Mouse (Mus musculus): ENCODE measurements around the gene Mrpl49. TPM values are rescaled to one million over a fixed set of nuclear protein-coding genes. Genes with fewer than 3 reads are reported as not detected.

The Mrpl49 gene
- total RNA-seq, 4 experiments from 2014 or later: 43.5 to 51.3 (median 46.1) TPM

DNA sequence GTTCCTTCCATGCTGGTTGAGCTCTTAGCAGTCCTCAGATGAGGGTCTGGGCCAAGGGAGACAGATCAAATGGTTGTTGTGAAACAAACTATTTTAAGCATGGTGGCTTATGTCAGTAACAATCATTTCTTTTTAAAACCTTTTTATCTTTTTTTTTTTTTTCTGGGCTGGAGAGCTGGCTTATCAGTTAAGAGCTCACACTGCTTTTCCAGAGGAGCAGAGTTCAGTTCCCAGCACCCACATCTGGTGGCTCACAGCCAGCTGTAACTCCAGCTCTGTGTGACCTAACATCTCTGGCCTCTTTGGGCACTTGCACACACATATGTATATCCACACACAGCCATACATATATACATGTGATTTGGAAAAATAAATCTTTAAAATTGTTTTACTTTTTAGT, 19.9 kb downstream of the Mrpl49 start:
- no peak for DNase-seq (ENCODE audit: low spot score in 2 of 2)

DNA sequence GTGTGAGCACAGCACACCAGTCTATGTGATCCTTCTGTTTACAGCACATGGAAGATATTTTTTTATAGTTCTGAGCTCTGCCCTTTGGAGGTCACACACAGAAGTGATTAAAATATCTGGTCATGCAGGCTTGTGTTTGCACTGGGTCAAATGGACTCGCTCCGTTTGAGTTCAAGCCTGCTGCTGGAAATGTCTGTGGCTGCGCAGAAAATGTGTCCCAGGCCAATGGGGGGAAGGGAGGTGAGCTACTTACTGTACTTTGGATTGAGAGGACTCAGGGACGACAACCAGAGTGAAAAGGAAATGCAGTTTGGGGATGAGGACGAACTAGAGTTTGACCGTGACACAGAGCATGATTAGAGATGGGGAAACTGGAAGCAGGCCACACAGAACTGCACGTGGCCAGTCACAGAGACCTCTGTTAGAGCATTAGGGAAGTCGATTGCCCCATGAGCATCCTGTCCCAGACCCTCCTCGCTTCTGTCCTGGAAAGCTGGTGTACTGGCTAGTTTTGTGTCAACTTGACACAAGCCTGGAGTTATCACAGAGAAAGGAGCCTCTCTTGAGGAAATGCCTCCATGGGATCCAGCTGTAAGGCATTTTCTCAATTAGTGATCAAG, 21.5 kb downstream of the Mrpl49 start:
- no peak for DNase-seq (ENCODE audit: low spot score in 2 of 2)

- DNase-seq (ENCODE audit: low spot score in 2 of 2): no peak
Measured at GRCm38 (mm10) chr19:6030520-6031280, 26.9 kb downstream of the Mrpl49 start.

- no peak for DNase-seq (ENCODE audit: low spot score in 2 of 2)
Measured at GRCm38 (mm10) chr19:6029426-6029825, 28.2 kb downstream of the Mrpl49 start.

- no peak for DNase-seq (ENCODE audit: low spot score in 2 of 2)
Measured at GRCm38 (mm10) chr19:6028991-6029390, 28.6 kb downstream of the Mrpl49 start.

- no peak for DNase-seq (ENCODE audit: low spot score in 2 of 2)
Measured at GRCm38 (mm10) chr19:6023930-6024329, 33.7 kb downstream of the Mrpl49 start.

DNA sequence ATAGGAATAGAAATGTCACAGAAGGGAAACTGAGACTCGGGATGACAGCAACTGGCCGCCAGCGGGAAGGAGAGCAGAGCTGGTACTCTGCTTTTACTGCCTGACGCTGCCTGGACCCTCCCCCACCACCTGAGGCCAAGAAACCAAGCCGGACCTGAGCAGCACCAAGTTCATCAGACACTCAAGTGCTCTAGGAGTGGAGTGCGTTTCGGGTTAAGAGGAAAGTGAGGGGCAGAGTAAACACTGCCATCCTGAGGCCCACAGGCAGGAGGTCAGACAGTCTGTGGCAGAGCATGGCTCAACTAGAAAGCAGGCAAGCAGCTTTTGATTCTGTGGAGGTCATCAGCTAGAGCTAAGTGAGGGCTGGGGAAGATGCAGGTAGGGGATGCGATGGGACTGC, 34.5 kb downstream of the Mrpl49 start:
- no peak for DNase-seq (ENCODE audit: low spot score in 2 of 2)

- DNase-seq (ENCODE audit: low spot score in 2 of 2): no peak
Measured at GRCm38 (mm10) chr19:6020276-6020675, 37.3 kb downstream of the Mrpl49 start.

- DNase-seq (ENCODE audit: low spot score in 2 of 2): peak; percentile 72 to 88
Measured at GRCm38 (mm10) chr19:6018142-6019089, 39.2 kb downstream of the Mrpl49 start.

- no peak for DNase-seq (ENCODE audit: low spot score in 2 of 2)
Measured at GRCm38 (mm10) chr19:6016532-6016931, 41.1 kb downstream of the Mrpl49 start.

DNA sequence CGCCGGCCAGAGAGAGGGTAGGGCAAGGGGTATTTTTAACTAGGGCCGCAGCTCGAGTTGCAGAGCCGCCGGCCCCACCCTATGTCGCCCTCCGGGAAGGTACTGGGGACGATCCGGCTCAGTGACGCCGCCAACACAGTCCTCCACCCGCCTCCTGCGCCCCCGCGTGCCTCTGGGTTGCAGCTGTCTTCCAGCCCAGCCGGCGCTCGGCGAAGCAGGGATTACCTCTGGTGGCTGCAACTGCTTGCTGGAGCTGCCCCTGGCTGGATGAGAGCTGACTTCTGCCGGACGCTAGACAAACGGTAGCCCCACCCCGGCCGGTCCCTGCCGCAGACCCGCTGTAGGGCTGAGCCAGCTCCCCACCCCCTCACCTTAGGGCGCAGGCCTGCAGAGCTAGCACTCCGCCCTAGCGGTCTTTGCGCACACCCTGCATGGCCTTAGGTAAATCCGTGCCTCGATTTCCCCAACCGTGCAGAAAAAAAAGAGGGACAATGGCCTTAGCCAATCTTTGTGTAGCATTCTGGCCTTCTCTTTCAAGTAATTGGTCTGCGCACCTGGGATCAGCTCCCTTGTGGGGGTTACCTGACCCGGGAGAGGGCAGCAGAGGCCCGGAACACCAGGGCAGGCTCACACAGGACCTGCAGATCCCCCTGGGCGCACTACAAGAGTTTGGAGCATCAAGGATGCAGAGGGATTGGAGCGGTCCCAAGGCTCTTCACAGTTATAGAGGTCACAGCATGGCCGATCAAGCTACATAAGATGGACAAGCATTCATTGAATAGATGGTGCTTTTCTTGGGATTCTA, 41.9 kb downstream of the Mrpl49 start, which contains the start of gene Capn1:
Gene Capn1, minus strand, starts transcription at position 387 of the 805 bp plus-strand sequence.
- DNase-seq (ENCODE audit: low spot score in 2 of 2): peak; percentile 27 to 57

DNA sequence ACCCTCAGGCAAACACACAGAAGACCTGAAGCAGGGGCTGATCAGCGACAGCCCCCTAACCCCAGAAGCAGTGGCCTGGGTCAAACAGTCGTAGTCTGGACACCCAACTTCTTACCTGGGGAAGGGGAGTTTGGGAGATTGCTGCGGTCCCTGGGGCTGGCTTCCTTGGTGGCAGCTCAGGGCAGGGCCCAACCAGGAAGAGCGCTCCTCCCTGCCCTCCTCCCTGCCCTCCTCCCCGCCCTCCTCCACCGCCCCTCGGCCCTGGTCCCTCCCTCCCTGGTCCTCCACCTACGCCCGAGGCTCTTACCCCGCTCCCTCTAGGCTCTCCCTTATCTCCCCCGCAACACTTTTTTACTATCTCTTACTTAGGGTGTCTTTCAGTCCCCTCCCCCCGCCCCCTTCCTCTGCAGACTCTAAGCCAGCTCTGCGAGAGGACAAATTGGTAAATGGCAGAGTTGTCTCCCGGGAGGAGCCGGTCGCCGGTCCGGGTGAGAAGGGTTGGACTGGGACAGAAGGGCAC, 42.5 kb downstream of the Mrpl49 start:
- DNase-seq (ENCODE audit: low spot score in 2 of 2): no peak

DNA sequence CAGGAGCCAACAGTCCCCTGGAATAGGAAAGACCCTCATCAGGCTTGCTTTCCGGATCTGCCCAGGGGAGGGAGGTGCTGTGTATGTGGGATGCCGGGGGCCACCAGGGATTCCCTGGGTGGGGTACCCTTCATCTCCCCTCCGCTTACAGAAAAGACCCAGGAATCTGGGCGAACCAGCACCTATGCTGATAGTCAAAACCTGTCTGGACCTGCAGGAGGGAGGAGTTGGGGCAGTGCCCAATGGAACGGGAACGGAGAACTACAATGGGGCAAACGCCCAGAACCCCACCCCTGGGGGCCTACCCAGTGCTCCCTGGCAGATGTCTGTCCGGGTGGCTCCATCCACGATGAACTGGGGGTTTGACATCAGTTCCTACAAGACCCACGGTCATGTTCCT, 43.9 kb downstream of the Mrpl49 start:
- DNase-seq (ENCODE audit: low spot score in 2 of 2): no peak

- DNase-seq (ENCODE audit: low spot score in 2 of 2): no peak
Measured at GRCm38 (mm10) chr19:6009137-6009536, 48.4 kb downstream of the Mrpl49 start.

DNA sequence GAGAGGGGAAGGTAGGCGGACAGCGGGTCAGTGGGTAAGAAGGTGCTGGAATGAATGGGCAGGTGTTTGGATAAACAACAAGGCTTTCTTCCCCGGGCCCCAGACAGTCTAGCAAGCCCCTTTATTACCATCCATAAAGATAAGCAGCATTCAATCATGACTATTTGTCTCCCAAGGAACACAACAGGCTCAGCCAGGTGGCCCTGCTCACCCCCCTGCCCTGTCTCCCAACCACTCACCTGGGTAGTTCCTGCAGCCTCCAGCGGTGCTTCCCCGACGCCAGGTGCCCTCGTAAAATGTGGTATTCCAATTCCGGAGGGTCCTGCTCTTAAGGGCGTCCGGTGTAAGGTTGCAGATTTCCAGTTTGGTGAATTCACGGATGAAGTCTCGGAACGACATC, 50.6 kb downstream of the Mrpl49 start:
- DNase-seq (ENCODE audit: low spot score in 2 of 2): no peak

DNA sequence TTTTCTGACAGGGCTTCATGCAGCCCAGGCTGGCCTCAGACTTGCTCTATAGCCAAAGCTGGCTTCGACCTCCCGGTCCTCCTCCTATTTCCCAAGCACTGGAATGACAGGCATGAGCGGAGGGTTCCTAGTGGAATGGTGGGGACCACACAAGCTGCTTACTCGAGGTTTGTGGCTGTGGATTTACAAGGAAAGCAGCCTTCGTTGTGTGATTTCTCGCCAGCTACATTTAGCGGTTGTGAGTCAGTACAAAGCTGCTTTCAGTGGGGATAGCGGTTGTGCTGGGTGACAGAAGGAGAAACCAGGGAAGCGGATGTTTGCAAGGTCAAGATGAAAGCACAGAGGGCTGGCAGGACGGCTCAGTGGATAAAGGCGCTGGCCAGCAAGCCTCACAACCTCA, 52.0 kb downstream of the Mrpl49 start:
- no peak for DNase-seq (ENCODE audit: low spot score in 2 of 2)

Small RNA genes within 50 kb of the gene (microRNA-seq; reads per million reads assigned to microRNA genes)
- 1.6 to 5.8 reads per million in 2 experiments for gene Mir6988

Other genes with a start within 250 kb of the Mrpl49 start
- gene Frmd8, start 182.5 kb downstream of the Mrpl49 start, total RNA-seq (2022): 10 to 100 TPM; 10.4 to 20.8 (median 16.3) TPM
- 1 to 10 TPM; 3.1 to 7.1 (median 4.5) TPM for gene Slc25a45, start 180.0 kb downstream of the Mrpl49 start, total RNA-seq (2022)
- gene Tigd3, start 163.6 kb downstream of the Mrpl49 start, total RNA-seq (2022): 1 to 10 TPM; 2.2 to 3.5 (median 2.9) TPM
- gene Dpf2, start 144.8 kb downstream of the Mrpl49 start, total RNA-seq (2022): 100 to 1,000 TPM in 1 of 4 experiments, 10 to 100 TPM in 3; 89.6 to 135 (median 97.5) TPM
- 1 to 10 TPM; 4.4 to 6.0 (median 5.4) TPM for gene Cdc42ep2, start 133.0 kb downstream of the Mrpl49 start, total RNA-seq (2022)
- gene Pola2, start 93.6 kb downstream of the Mrpl49 start, total RNA-seq (2022): 1 to 10 TPM; 4.4 to 8.2 (median 7.1) TPM
- gene Slc22a20, start 71.6 kb downstream of the Mrpl49 start, total RNA-seq (2022): not detected
- gene Capn1, start 41.9 kb downstream of the Mrpl49 start, total RNA-seq (2022): 10 to 100 TPM; 23.7 to 27.7 (median 25.1) TPM
- 10 to 100 TPM; 40.4 to 48.8 (median 43.7) TPM for gene Syvn1, start 11.2 kb downstream of the Mrpl49 start, total RNA-seq (2022)
- gene Fau, start 59 bp upstream of the Mrpl49 start, total RNA-seq (2022): 100 to 1,000 TPM; 653 to 927 (median 780) TPM
- 10 to 100 TPM; 27.0 to 38.4 (median 32.4) TPM for gene Znhit2, start 3.4 kb upstream of the Mrpl49 start, total RNA-seq (2022)
- gene Tm7sf2, start 10.6 kb upstream of the Mrpl49 start, total RNA-seq (2022): 10 to 100 TPM; 21.7 to 30.5 (median 26.6) TPM
- 100 to 1,000 TPM in 2 of 4 experiments, 10 to 100 TPM in 2; 90.4 to 103 (median 99.8) TPM for gene Vps51, start 19.4 kb upstream of the Mrpl49 start, total RNA-seq (2022)
- not detected for gene Tmem262, start 22.2 kb upstream of the Mrpl49 start, total RNA-seq (2022)
- gene Gm28374, start 24.5 kb upstream of the Mrpl49 start, total RNA-seq (2022): 1 to 10 TPM in 1 of 4 experiments, not detected in 3; 2.3 TPM
- gene Zfpl1, start 27.2 kb upstream of the Mrpl49 start, total RNA-seq (2022): 10 to 100 TPM; 38.8 to 44.1 (median 41.4) TPM
- under 1 TPM in 1 of 4 experiments, not detected in 3; 0.31 TPM for gene Cdca5, start 27.2 kb upstream of the Mrpl49 start, total RNA-seq (2022)
- not detected for gene AC131692.1, start 36.6 kb upstream of the Mrpl49 start, total RNA-seq (2022)
- under 1 TPM in 3 of 4 experiments, not detected in 1; 0.14 to 0.25 (median 0.17) TPM for gene Naaladl1, start 48.0 kb upstream of the Mrpl49 start, total RNA-seq (2022)
- gene Sac3d1, start 60.9 kb upstream of the Mrpl49 start, total RNA-seq (2022): 10 to 100 TPM; 11.0 to 13.4 (median 12.9) TPM
- gene Snx15, start 70.5 kb upstream of the Mrpl49 start, total RNA-seq (2022): 10 to 100 TPM; 38.7 to 43.0 (median 41.8) TPM
- gene Batf2, start 83.2 kb upstream of the Mrpl49 start, total RNA-seq (2022): 1 to 10 TPM in 1 of 4 experiments, under 1 TPM in 2, not detected in 1; 0.83 to 1.3 (median 0.96) TPM
- gene Arl2, start 83.8 kb upstream of the Mrpl49 start, total RNA-seq (2022): 10 to 100 TPM; 79.8 to 93.3 (median 85.0) TPM
- not detected for gene Majin, start 126.6 kb upstream of the Mrpl49 start, total RNA-seq (2022)
- gene Gpha2, start 168.6 kb upstream of the Mrpl49 start, total RNA-seq (2022): not detected
- 100 to 1,000 TPM; 126 to 136 (median 128) TPM for gene Ppp2r5b, start 178.1 kb upstream of the Mrpl49 start, total RNA-seq (2022)
- 10 to 100 TPM; 34.1 to 41.8 (median 37.1) TPM for gene Atg2a, start 183.9 kb upstream of the Mrpl49 start, total RNA-seq (2022)
- gene Ehd1, start 218.9 kb upstream of the Mrpl49 start, total RNA-seq (2022): 10 to 100 TPM; 59.1 to 76.4 (median 70.3) TPM
- 1 to 10 TPM; 5.9 to 9.5 (median 6.5) TPM for gene Cdc42bpg, start 248.7 kb upstream of the Mrpl49 start, total RNA-seq (2022)

Measured in layer of hippocampus, adult 8-10 months (tissue).